In genomic region chr11:95622426-95622825, GRCm38 (mm10) we compare ENCODE assay signal across 24 mouse cellular contexts. TPM values are rescaled to one million over a fixed set of nuclear protein-coding genes. Genes with fewer than 3 reads are reported as not detected.
A peak's percentile ranks its signal among the peaks of the same experiment; 100 is the strongest.
DNase-seq lines count a peak whose midpoint lies in the region; ATAC-seq lines count a peak whose summit lies in the region.
"Had no signal": no experiment of that assay in that cellular context is flagged by ENCODE, and none has a peak within 500 bp of the region (broad histone marks: within the 10 kb centered on the region; RNA-seq: fewer than 3 reads in every experiment).

No protein-coding gene starts in this region.

- H3K4me1 ChIP-seq in heart, embryonic 10.5 days: peaks cover 37% of the 10 kb centered on the region; the same call in 1 of the 2 replicates
- peaks cover 27% of the 10 kb centered on the region for H3K4me1 ChIP-seq in midbrain, embryonic 10.5 days
- no peaks in the 10 kb centered on the region for H3K4me1 ChIP-seq in midbrain, embryonic 14.5 days (ENCODE audit: control insufficient read depth, insufficient read depth, low read length)
- H3K4me1 ChIP-seq in embryonic facial prominence, embryonic 10.5 days: peaks cover 68% of the 10 kb centered on the region
- peaks cover 38% of the 10 kb centered on the region for H3K4me1 ChIP-seq in limb, embryonic 13.5 days
- no peaks in the 10 kb centered on the region for H3K4me1 ChIP-seq in liver, embryonic 12.5 days

- H3K27me3 ChIP-seq in heart, embryonic 10.5 days (ENCODE audit: insufficient read depth, poor library complexity, severe bottlenecking): peaks cover 83% of the 10 kb centered on the region
- H3K27me3 ChIP-seq in midbrain, embryonic 10.5 days (ENCODE audit: low read depth, poor library complexity, severe bottlenecking): peaks cover 49% of the 10 kb centered on the region
- H3K27me3 ChIP-seq in midbrain, embryonic 14.5 days (ENCODE audit: control insufficient read depth, insufficient read depth, low read length): no peaks in the 10 kb centered on the region
- peaks cover 75% of the 10 kb centered on the region for H3K27me3 ChIP-seq in embryonic facial prominence, embryonic 10.5 days (replicated peaks; ENCODE audit: low read depth, poor library complexity, severe bottlenecking)
- peaks cover 50% of the 10 kb centered on the region; the same call in 1 of the 2 replicates for H3K27me3 ChIP-seq in limb, embryonic 13.5 days
- H3K27me3 ChIP-seq in liver, embryonic 12.5 days (replicated peaks): peaks cover 74% of the 10 kb centered on the region

- no peak overlapping the region for H3K9ac ChIP-seq in midbrain, embryonic 14.5 days (replicated peaks; ENCODE audit: low read length)
- H3K9ac ChIP-seq in limb, embryonic 13.5 days: peak overlapping the region; percentile 48; the same call in 1 of the 2 replicates
- no peak overlapping the region for H3K9ac ChIP-seq in liver, embryonic 12.5 days
- H3K9ac ChIP-seq: neural tube, embryonic 13.5 days had no signal

- H3K27ac ChIP-seq in heart, embryonic 10.5 days: 0 out of 2 replicates have a peak overlapping the region, but pooled peaks have one; percentile 31
- H3K27ac ChIP-seq in midbrain, embryonic 10.5 days (replicated peaks): peak overlapping the region; percentile 19; the same call in 1 of the 2 replicates
- H3K27ac ChIP-seq in midbrain, embryonic 14.5 days (replicated peaks; ENCODE audit: low read depth, low read length): no peak overlapping the region
- peak overlapping the region; percentile 71 for H3K27ac ChIP-seq in embryonic facial prominence, embryonic 10.5 days (replicated peaks)
- peak overlapping the region; percentile 49; the same call in 1 of the 2 replicates for H3K27ac ChIP-seq in limb, embryonic 13.5 days
- no peak overlapping the region for H3K27ac ChIP-seq in liver, embryonic 12.5 days
- H3K27ac ChIP-seq: neural tube, embryonic 13.5 days had no signal

- no peak overlapping the region for H3K4me3 ChIP-seq in heart, embryonic 10.5 days
- no peak overlapping the region for H3K4me3 ChIP-seq in midbrain, embryonic 10.5 days
- no peak overlapping the region for H3K4me3 ChIP-seq in midbrain, embryonic 14.5 days (replicated peaks; ENCODE audit: low read depth, low read length)
- no peak overlapping the region for H3K4me3 ChIP-seq in embryonic facial prominence, embryonic 10.5 days
- no peak overlapping the region for H3K4me3 ChIP-seq in limb, embryonic 13.5 days
- no peak overlapping the region for H3K4me3 ChIP-seq in liver, embryonic 12.5 days
- H3K4me3 ChIP-seq: neural tube, embryonic 13.5 days had no signal

- H3K36me3 ChIP-seq in heart, embryonic 10.5 days: no peaks in the 10 kb centered on the region
- H3K36me3 ChIP-seq in midbrain, embryonic 10.5 days: no peaks in the 10 kb centered on the region
- no peaks in the 10 kb centered on the region for H3K36me3 ChIP-seq in midbrain, embryonic 14.5 days (ENCODE audit: control insufficient read depth, insufficient read depth, low read length)
- H3K36me3 ChIP-seq in embryonic facial prominence, embryonic 10.5 days (replicated peaks): no peaks in the 10 kb centered on the region
- no peaks in the 10 kb centered on the region for H3K36me3 ChIP-seq in limb, embryonic 13.5 days
- no peaks in the 10 kb centered on the region for H3K36me3 ChIP-seq in liver, embryonic 12.5 days
- H3K36me3 ChIP-seq: neural tube, embryonic 13.5 days had no signal

- DNase-seq in heart, embryonic 10.5 days (ENCODE audit: low spot score): no peak
- no peak for DNase-seq in heart, adult 8-10 months (ENCODE audit: low spot score)
- DNase-seq in midbrain, embryonic 10.5 days (ENCODE audit: low spot score): no peak
- DNase-seq in midbrain, embryonic 14.5 days: no peak
- no peak for DNase-seq in embryonic facial prominence, embryonic 10.5 days (ENCODE audit: low spot score)
- DNase-seq in cerebellum, postnatal 14 days: no peak
- DNase-seq: adrenal gland, postnatal 25 days; cerebellum, adult 11 months; cerebellum, postnatal 10 days; gastrocnemius, postnatal 25 days; heart, postnatal 4 days; kidney, adult 18-20 months; kidney, postnatal 36 days; layer of hippocampus, adult 9-11 months; lung, adult 18-20 months; lung, postnatal 36 days; thymus, postnatal 36 days had no signal

- no peak for ATAC-seq in midbrain, embryonic 14.5 days (ENCODE audit: low FRiP score, low TSS enrichment)
- peak; percentile 35 for ATAC-seq in limb, embryonic 13.5 days (ENCODE audit: low FRiP score, low read depth)
- no peak for ATAC-seq in liver, embryonic 12.5 days
- ATAC-seq: forebrain, embryonic 14.5 days; hindbrain, embryonic 16.5 days had no signal

- no peaks in the 10 kb centered on the region for H3K9me3 ChIP-seq in heart, embryonic 10.5 days
- H3K9me3 ChIP-seq in midbrain, embryonic 10.5 days (replicated peaks): no peaks in the 10 kb centered on the region
- H3K9me3 ChIP-seq in midbrain, embryonic 14.5 days (ENCODE audit: control insufficient read depth, low read length): no peaks in the 10 kb centered on the region
- H3K9me3 ChIP-seq in embryonic facial prominence, embryonic 10.5 days: no peaks in the 10 kb centered on the region
- H3K9me3 ChIP-seq in limb, embryonic 13.5 days: no peaks in the 10 kb centered on the region
- no peaks in the 10 kb centered on the region for H3K9me3 ChIP-seq in liver, embryonic 12.5 days (replicated peaks)
- H3K9me3 ChIP-seq: neural tube, embryonic 13.5 days had no signal

- 25% methylated on average over 8 of the region's 8 CpGs for WGBS in heart, embryonic 10.5 days
- WGBS in midbrain, embryonic 10.5 days: 21% methylated on average over 8 of the region's 8 CpGs
- 22% methylated on average over 8 of the region's 8 CpGs for WGBS in midbrain, embryonic 14.5 days
- 32% methylated on average over 8 of the region's 8 CpGs for WGBS in embryonic facial prominence, embryonic 10.5 days
- WGBS in limb, embryonic 13.5 days: 10% methylated on average over 8 of the region's 8 CpGs
- 46% methylated on average over 8 of the region's 8 CpGs for WGBS in liver, embryonic 12.5 days (ENCODE audit: insufficient replicate concordance)

- no peak overlapping the region for H3K4me2 ChIP-seq in midbrain, embryonic 14.5 days (ENCODE audit: low read length)
- peak overlapping the region; percentile 38 for H3K4me2 ChIP-seq in limb, embryonic 13.5 days (replicated peaks)
- no peak overlapping the region for H3K4me2 ChIP-seq in liver, embryonic 12.5 days
- H3K4me2 ChIP-seq: neural tube, embryonic 13.5 days had no signal

RNA-seq across cellular contexts. Expression of gene Ngfr, which starts 34.9 kb away (rescaled TPM):
- polyA plus RNA-seq in heart, embryonic 10.5 days (2016; fragmentation: Nextera tagmentation; extraction: Ambion mirVana): 4.5 and 9.9 TPM in 2 replicates
- under 1 TPM; 0.29 to 0.52 (median 0.47) TPM for total RNA-seq in heart, adult 8-10 months (2022)
- polyA plus RNA-seq in midbrain, embryonic 10.5 days (2016; fragmentation: Nextera tagmentation; extraction: Ambion mirVana): 17.9 and 22.5 TPM in 2 replicates
- 8.4 and 13.7 TPM in 2 replicates for polyA plus RNA-seq in midbrain, embryonic 14.5 days (2014; fragmentation: Nextera tagmentation; extraction: Ambion mirVana)
- 21.7 and 23.5 TPM in 2 replicates for polyA plus RNA-seq in embryonic facial prominence, embryonic 10.5 days (2016; fragmentation: Nextera tagmentation; extraction: Ambion mirVana)
- polyA plus RNA-seq in limb, embryonic 13.5 days (2015; fragmentation: Nextera tagmentation; extraction: Ambion mirVana): 29.4 and 34.5 TPM in 2 replicates
- polyA plus RNA-seq in liver, embryonic 12.5 days (2016; fragmentation: Nextera tagmentation; extraction: Ambion mirVana): 4.8 and 5.9 TPM in 2 replicates
- total RNA-seq: CH12.LX; megakaryocyte-erythroid progenitor cell, adult 5-6 weeks had no signal

RNA-seq across cellular contexts. Expression of gene Phb, which starts 44.3 kb away (rescaled TPM):
- 320 and 328 TPM in 2 replicates for polyA plus RNA-seq in heart, embryonic 10.5 days (2016; fragmentation: Nextera tagmentation; extraction: Ambion mirVana)
- total RNA-seq in heart, adult 8-10 months (2022): 100 to 1,000 TPM; 379 to 441 (median 399) TPM
- 227 and 251 TPM in 2 replicates for polyA plus RNA-seq in midbrain, embryonic 10.5 days (2016; fragmentation: Nextera tagmentation; extraction: Ambion mirVana)
- polyA plus RNA-seq in midbrain, embryonic 14.5 days (2014; fragmentation: Nextera tagmentation; extraction: Ambion mirVana): 183 and 207 TPM in 2 replicates
- 309 and 312 TPM in 2 replicates for polyA plus RNA-seq in embryonic facial prominence, embryonic 10.5 days (2016; fragmentation: Nextera tagmentation; extraction: Ambion mirVana)
- polyA plus RNA-seq in limb, embryonic 13.5 days (2015; fragmentation: Nextera tagmentation; extraction: Ambion mirVana): 217 and 221 TPM in 2 replicates
- 205 and 206 TPM in 2 replicates for polyA plus RNA-seq in liver, embryonic 12.5 days (2016; fragmentation: Nextera tagmentation; extraction: Ambion mirVana)

Comparison
In these comparisons a context has a peak if more than half of its experiments do, and no peak if none do; other contexts are left out.
1. H3K27ac ChIP-seq: peak in heart, embryonic 10.5 days (single experiment), midbrain, embryonic 10.5 days (single experiment), embryonic facial prominence, embryonic 10.5 days (single experiment) and limb, embryonic 13.5 days (single experiment); none in midbrain, embryonic 14.5 days (single experiment) and liver, embryonic 12.5 days (single experiment).